Mouse (Mus musculus) spleen, adult 2 months (tissue): ENCODE measurements around the gene Pdcd1lg2.

Experiments
- CTCF ChIP-seq: fragments of 200-500 bp; IDR thresholded peaks from 2 replicates; pipeline ENCODE4 v1.5.1; 2011; ENCODE audit warnings: mild to moderate bottlenecking, inconsistent platforms; ENCODE audit not compliant: insufficient read depth, insufficient read length, insufficient replicate concordance; ENCODE audit errors: extremely low read depth
- POLR2A ChIP-seq: fragments of 200-500 bp; IDR thresholded peaks from 2 replicates; pipeline ENCODE4 v1.6.1; 2011; ENCODE audit warnings: low read depth, low read length, inconsistent platforms

GRCm38 (mm10) chr19:29518409-29518808 is 107.7 kb downstream of the Pdcd1lg2 start:
- no peak for TF ChIP-seq CTCF
- TF ChIP-seq POLR2A: no peak
